Mouse (Mus musculus): Measurements from ENCODE around the gene Cct4. TPM values are rescaled to one million over a fixed set of nuclear protein-coding genes. Genes with fewer than 3 reads are reported as not detected.

The Cct4 gene
- 411 and 432 TPM in 2 replicates for polyA plus RNA-seq (2014; fragmentation: Nextera tagmentation; extraction: Ambion mirVana)

DNA sequence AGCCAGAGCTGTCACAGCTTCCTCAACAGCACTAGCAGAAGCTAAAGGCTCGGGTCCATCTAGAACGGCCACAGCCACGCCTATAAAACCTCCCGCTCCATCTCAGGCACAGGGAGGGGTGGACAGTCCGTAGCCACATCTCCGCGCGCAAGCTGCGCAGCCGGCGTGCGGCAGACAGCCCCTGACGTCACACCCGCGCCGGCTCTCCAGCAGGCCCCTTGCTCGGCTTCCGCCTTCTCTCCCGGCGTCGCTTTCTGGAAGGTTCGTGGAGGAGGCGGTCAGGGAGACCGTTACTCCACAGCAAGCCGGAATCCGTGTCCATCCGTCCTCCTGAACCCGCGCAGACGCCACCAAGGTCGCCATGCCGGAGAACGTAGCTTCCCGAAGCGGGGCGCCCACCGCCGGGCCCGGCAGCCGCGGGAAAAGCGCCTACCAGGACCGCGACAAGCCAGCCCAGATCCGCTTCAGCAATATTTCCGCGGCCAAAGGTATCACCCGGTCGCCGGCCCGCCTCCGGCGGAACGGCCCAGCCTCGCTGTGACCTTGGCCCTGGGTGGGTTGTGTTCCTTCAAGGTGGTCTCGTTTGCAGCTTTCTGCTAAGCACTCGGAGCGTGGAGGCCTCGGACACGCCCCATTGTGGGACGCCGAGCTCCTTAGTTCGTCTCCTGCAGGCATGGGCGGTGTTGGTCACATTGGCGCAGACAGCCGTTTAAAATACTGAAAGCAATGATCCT is at the start of gene Cct4:
Cct4 (plus strand) TSS at position 127 of the 734 bp plus-strand sequence.
- H3K4me1 ChIP-seq (replicated peaks; ENCODE audit: control insufficient read depth, insufficient read depth, low read length) = 0 out of 2 replicates have a peak, but pooled peaks cover 5% of the 10 kb centered on the region
- peaks cover 3% of the 10 kb centered on the region; the same call in 1 of the 2 replicates for H3K36me3 ChIP-seq (ENCODE audit: control insufficient read depth, insufficient read depth, low read length)
- peak within 1 kb of the TSS; percentile 92 for H3K4me2 ChIP-seq (ENCODE audit: low read depth, low read length, severe bottlenecking)
- H3K9ac ChIP-seq (ENCODE audit: low read length) = peak within 1 kb of the TSS; percentile 89
- H3K27me3 ChIP-seq (ENCODE audit: control insufficient read depth, insufficient read depth, low read length) = no peaks in the 10 kb centered on the region
- H3K4me3 ChIP-seq (ENCODE audit: low read depth, low read length) = peak within 1 kb of the TSS; percentile 90
- H3K9me3 ChIP-seq (ENCODE audit: control insufficient read depth, low read length) = no peaks in the 10 kb centered on the region
- under 1% methylated on average over 66 of the region's 66 CpGs for WGBS
- ATAC-seq (replicated peaks; ENCODE audit: low FRiP score) (peak; percentile 99), DNase-seq (ENCODE audit: low spot score) (peak; percentile 96)
- H3K27ac ChIP-seq (ENCODE audit: low read depth, low read length) = peak within 1 kb of the TSS; percentile 90

DNA sequence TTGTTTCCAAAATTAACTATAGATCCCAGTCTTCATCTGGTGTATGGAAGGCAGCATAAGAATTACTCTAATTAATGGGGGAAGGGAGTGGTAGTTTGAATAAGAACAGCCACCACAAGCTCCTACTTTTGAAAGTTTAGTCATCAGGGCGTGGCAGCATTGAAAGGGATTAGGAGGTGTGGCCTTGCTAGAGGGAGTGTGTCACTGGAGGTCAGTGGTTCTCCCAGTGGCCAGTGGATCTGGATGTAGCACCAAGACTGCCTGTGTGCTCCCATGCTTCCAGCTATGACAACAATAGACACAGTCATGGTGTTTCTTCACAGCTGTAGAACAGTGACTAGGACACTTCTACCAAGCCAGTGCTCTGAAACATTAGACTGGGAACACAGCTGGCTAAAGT is 41.2 kb upstream of the Cct4 start:
- no peak overlapping the region for H3K4me3 ChIP-seq (ENCODE audit: low read depth, low read length)
- no peaks in the 10 kb centered on the region for H3K36me3 ChIP-seq (ENCODE audit: control insufficient read depth, insufficient read depth, low read length)
- no peak overlapping the region for H3K27ac ChIP-seq (ENCODE audit: low read depth, low read length)
- H3K27me3 ChIP-seq (ENCODE audit: control insufficient read depth, insufficient read depth, low read length) = no peaks in the 10 kb centered on the region
- no peak for DNase-seq (ENCODE audit: low spot score)
- no peak overlapping the region for H3K4me2 ChIP-seq (ENCODE audit: low read depth, low read length, severe bottlenecking)
- no peak overlapping the region for H3K9ac ChIP-seq (ENCODE audit: low read length)
- H3K9me3 ChIP-seq (ENCODE audit: control insufficient read depth, low read length) = no peaks in the 10 kb centered on the region
- H3K4me1 ChIP-seq (replicated peaks; ENCODE audit: control insufficient read depth, insufficient read depth, low read length) = no peaks in the 10 kb centered on the region
- ATAC-seq (replicated peaks; ENCODE audit: low FRiP score) = no peak
- WGBS = 86% methylated on average over 1 of the region's 1 CpGs

DNA sequence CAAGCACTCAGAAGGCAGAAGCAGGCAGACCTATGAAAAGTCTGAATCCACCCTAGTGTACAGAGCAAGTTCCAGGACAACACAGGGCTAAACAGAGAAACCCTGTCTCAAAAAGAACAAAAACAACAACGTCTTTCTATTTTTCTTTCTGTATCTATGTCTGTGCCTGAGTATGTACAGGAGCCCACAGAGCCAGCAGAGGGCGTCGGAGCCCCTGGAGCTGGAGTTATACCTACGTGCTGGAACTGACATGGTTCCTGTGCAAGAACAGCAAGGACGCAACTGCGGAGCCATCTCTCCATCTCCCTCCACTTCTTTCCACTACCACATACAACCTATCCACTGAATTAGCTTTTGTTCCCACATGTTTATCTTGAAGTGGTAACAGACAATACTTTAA is 40.2 kb upstream of the Cct4 start:
- H3K9me3 ChIP-seq (ENCODE audit: control insufficient read depth, low read length) = no peaks in the 10 kb centered on the region
- ATAC-seq (replicated peaks; ENCODE audit: low FRiP score) (no peak), DNase-seq (ENCODE audit: low spot score) (no peak)
- H3K4me2 ChIP-seq (ENCODE audit: low read depth, low read length, severe bottlenecking) = no peak overlapping the region
- H3K27ac ChIP-seq (ENCODE audit: low read depth, low read length) = no peak overlapping the region
- no peaks in the 10 kb centered on the region for H3K27me3 ChIP-seq (ENCODE audit: control insufficient read depth, insufficient read depth, low read length)
- no peak overlapping the region for H3K9ac ChIP-seq (ENCODE audit: low read length)
- H3K4me1 ChIP-seq (replicated peaks; ENCODE audit: control insufficient read depth, insufficient read depth, low read length) = no peaks in the 10 kb centered on the region
- no peaks in the 10 kb centered on the region for H3K36me3 ChIP-seq (ENCODE audit: control insufficient read depth, insufficient read depth, low read length)
- H3K4me3 ChIP-seq (ENCODE audit: low read depth, low read length) = no peak overlapping the region
- 90% methylated on average over 6 of the region's 6 CpGs for WGBS

DNA sequence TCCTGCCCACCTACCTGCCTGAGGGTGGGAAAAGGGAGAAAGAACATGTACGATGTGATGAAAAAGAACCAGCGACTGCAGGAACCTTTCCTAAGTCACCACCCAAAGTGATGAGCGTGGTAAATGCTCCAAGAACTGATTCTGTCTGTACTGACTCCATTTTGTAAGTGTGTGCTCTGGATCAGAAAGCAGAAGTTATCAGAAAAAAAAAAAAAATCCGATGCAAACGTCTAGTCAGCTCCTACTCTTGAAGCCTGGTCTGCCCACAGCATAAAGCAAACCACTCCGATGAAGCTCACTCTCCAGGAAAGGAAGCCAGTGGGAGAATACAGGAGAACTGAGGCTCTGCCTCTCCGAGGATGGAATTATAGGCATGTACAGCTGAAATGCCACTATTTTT is 37.7 kb upstream of the Cct4 start:
- no peaks in the 10 kb centered on the region for H3K36me3 ChIP-seq (ENCODE audit: control insufficient read depth, insufficient read depth, low read length)
- no peak overlapping the region for H3K4me2 ChIP-seq (ENCODE audit: low read depth, low read length, severe bottlenecking)
- no peaks in the 10 kb centered on the region for H3K27me3 ChIP-seq (ENCODE audit: control insufficient read depth, insufficient read depth, low read length)
- 92% methylated on average over 7 of the region's 7 CpGs for WGBS
- H3K4me1 ChIP-seq (replicated peaks; ENCODE audit: control insufficient read depth, insufficient read depth, low read length) = no peaks in the 10 kb centered on the region
- H3K9ac ChIP-seq (ENCODE audit: low read length) = no peak overlapping the region
- no peak for ATAC-seq (replicated peaks; ENCODE audit: low FRiP score)
- DNase-seq (ENCODE audit: low spot score) = no peak
- no peak overlapping the region for H3K4me3 ChIP-seq (ENCODE audit: low read depth, low read length)
- no peaks in the 10 kb centered on the region for H3K9me3 ChIP-seq (ENCODE audit: control insufficient read depth, low read length)
- H3K27ac ChIP-seq (ENCODE audit: low read depth, low read length) = no peak overlapping the region

DNA sequence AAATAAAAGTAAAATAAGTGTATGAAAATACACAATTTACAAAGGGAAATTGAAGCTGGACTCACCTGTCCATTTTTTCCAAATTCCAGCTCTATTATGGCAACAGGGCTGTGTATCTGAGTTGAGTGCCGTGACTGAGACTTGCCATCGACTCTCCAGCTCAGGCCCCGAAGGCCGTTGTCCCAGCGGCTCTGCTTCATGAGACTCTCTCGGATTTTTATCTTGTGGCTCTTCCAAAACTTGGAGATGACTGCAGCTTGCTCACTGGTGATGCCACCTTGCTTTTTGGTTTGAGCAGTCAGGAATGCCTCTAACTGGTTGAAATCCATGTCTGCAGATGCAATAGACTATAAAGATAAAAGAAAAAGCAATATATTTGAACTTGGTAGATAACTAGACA is 34.0 kb upstream of the Cct4 start:
- ATAC-seq (replicated peaks; ENCODE audit: low FRiP score) (no peak), DNase-seq (ENCODE audit: low spot score) (no peak)
- WGBS = 96% methylated on average over 6 of the region's 6 CpGs
- Histone ChIP-seq H3K4me3 (ENCODE audit: low read depth, low read length) (no peak overlapping the region), H3K27ac (ENCODE audit: low read depth, low read length) (no peak overlapping the region), H3K4me2 (ENCODE audit: low read depth, low read length, severe bottlenecking) (no peak overlapping the region), H3K9me3 (ENCODE audit: control insufficient read depth, low read length) (no peaks in the 10 kb centered on the region), H3K36me3 (ENCODE audit: control insufficient read depth, insufficient read depth, low read length) (no peaks in the 10 kb centered on the region), H3K4me1 (replicated peaks; ENCODE audit: control insufficient read depth, insufficient read depth, low read length) (no peaks in the 10 kb centered on the region), H3K9ac (ENCODE audit: low read length) (no peak overlapping the region), H3K27me3 (ENCODE audit: control insufficient read depth, insufficient read depth, low read length) (no peaks in the 10 kb centered on the region)

DNA sequence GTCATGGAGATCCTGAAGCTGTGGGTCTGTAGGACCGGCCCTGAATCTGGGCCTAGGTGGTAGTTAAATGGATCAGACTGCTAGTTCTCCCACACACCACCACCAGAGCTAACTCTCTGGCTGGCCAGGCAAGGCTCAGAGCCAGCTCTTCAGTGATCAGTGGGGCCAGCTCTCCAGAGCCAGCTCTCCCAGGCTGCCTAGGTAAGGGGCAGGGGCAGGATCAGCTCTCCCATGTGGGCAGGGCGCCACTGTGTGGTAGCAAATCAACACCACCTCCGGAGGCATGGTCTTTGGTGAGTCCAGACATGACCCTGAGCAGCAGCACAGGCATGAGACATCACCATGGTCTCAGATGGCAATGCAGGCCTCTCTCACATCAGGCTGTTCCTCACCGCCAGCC is 33.5 kb upstream of the Cct4 start:
- DNase-seq (ENCODE audit: low spot score) (peak; percentile 56), ATAC-seq (replicated peaks; ENCODE audit: low FRiP score) (0 out of 2 replicates have a peak, but pooled peaks have one; percentile 39)
- Histone ChIP-seq H3K9ac (ENCODE audit: low read length) (no peak overlapping the region), H3K9me3 (ENCODE audit: control insufficient read depth, low read length) (no peaks in the 10 kb centered on the region), H3K36me3 (ENCODE audit: control insufficient read depth, insufficient read depth, low read length) (no peaks in the 10 kb centered on the region), H3K4me3 (ENCODE audit: low read depth, low read length) (no peak overlapping the region), H3K4me1 (replicated peaks; ENCODE audit: control insufficient read depth, insufficient read depth, low read length) (no peaks in the 10 kb centered on the region), H3K27me3 (ENCODE audit: control insufficient read depth, insufficient read depth, low read length) (no peaks in the 10 kb centered on the region), H3K27ac (ENCODE audit: low read depth, low read length) (no peak overlapping the region), H3K4me2 (ENCODE audit: low read depth, low read length, severe bottlenecking) (no peak overlapping the region)
- WGBS = 69% methylated on average over 4 of the region's 4 CpGs

DNA sequence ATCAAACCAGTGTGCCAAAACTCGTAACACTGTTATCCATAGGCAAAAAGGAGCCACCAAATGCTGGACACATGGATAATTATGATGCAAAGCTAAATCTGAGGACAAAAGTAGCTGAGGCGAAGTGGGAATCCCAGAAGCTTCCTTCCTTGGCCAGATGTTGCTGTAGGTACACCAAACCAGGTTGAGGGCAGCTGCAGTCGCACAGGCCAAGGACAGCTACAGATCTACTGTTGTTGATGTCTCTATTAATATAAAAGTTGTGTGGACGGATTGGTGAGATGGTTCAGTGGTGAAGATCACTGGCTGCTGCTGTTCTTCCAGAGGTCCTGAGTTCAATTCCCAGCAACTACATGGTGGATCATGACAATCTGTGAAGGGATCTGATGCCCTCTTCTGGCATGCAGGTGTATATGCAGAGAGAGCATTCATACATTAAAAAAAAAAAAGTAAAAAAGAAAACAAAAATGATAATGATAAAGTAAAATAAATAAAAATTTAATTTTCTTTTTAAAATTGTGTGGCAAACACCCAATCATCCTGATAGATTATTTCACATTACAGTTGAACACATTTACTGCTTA is 32.4 kb upstream of the Cct4 start:
- no peak overlapping the region for H3K4me3 ChIP-seq (ENCODE audit: low read depth, low read length)
- H3K4me2 ChIP-seq (ENCODE audit: low read depth, low read length, severe bottlenecking) = no peak overlapping the region
- H3K9ac ChIP-seq (ENCODE audit: low read length) = no peak overlapping the region
- no peak overlapping the region for H3K27ac ChIP-seq (ENCODE audit: low read depth, low read length)
- H3K27me3 ChIP-seq (ENCODE audit: control insufficient read depth, insufficient read depth, low read length) = no peaks in the 10 kb centered on the region
- ATAC-seq (replicated peaks; ENCODE audit: low FRiP score) = no peak
- H3K36me3 ChIP-seq (ENCODE audit: control insufficient read depth, insufficient read depth, low read length) = no peaks in the 10 kb centered on the region
- DNase-seq (ENCODE audit: low spot score) = no peak
- no peaks in the 10 kb centered on the region for H3K4me1 ChIP-seq (replicated peaks; ENCODE audit: control insufficient read depth, insufficient read depth, low read length)
- no peaks in the 10 kb centered on the region for H3K9me3 ChIP-seq (ENCODE audit: control insufficient read depth, low read length)
- WGBS = 91% methylated on average over 4 of the region's 4 CpGs

DNA sequence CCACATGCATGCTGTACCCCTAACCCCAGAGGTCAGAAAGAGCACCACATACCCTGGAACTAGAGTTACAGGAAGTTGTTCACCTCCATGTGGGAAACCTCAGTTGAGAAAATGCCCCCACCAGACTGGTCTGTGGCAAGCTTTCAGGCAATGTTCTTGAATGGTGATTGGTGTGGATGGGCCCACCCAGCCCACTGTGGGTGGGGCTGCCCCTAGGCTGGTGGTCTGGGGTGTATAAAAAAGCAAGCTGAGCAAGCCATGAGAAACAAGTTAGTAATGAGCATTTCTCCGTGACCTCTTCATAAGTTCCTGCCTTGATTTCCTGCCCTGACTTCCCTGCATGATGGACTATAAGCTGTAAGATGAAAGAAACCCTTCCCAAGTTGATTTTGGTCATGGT is 28.2 kb upstream of the Cct4 start:
- Histone ChIP-seq H3K9ac (ENCODE audit: low read length) (no peak overlapping the region), H3K4me1 (replicated peaks; ENCODE audit: control insufficient read depth, insufficient read depth, low read length) (no peaks in the 10 kb centered on the region), H3K4me3 (ENCODE audit: low read depth, low read length) (no peak overlapping the region), H3K4me2 (ENCODE audit: low read depth, low read length, severe bottlenecking) (no peak overlapping the region), H3K9me3 (ENCODE audit: control insufficient read depth, low read length) (peaks cover 2% of the 10 kb centered on the region; the same call in 1 of the 2 replicates), H3K36me3 (ENCODE audit: control insufficient read depth, insufficient read depth, low read length) (no peaks in the 10 kb centered on the region), H3K27me3 (ENCODE audit: control insufficient read depth, insufficient read depth, low read length) (no peaks in the 10 kb centered on the region), H3K27ac (ENCODE audit: low read depth, low read length) (no peak overlapping the region)
- WGBS = 87% methylated on average over 1 of the region's 1 CpGs
- no peak for DNase-seq (ENCODE audit: low spot score)
- ATAC-seq (replicated peaks; ENCODE audit: low FRiP score) = no peak

DNA sequence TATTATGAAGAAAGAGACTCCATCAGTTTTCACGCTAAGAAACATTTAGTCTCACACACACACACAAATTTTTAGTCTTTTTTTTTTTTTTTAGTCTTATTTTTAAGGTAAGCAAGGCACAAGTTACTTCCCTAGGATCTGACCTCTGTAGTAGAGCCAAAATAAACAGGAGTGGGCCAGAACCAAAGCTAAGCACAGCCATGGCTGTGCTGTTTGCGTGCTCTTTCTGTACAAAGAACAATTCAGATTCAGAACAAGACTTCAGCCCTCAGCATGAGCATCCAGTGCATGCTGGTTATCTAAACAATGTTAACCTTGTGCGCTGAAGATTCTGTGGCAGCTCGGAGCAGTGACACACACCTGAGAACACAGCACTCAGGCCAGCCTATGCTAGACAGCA is 25.9 kb upstream of the Cct4 start:
- no peak for ATAC-seq (replicated peaks; ENCODE audit: low FRiP score)
- no peak for DNase-seq (ENCODE audit: low spot score)
- WGBS = 89% methylated on average over 4 of the region's 4 CpGs

More for the DNA sequence above, 25.9 kb upstream of the Cct4 start:
- H3K4me2 ChIP-seq (ENCODE audit: low read depth, low read length, severe bottlenecking) = no peak overlapping the region
- peaks cover 2% of the 10 kb centered on the region; the same call in 1 of the 2 replicates for H3K9me3 ChIP-seq (ENCODE audit: control insufficient read depth, low read length)
- H3K9ac ChIP-seq (ENCODE audit: low read length) = no peak overlapping the region
- no peak overlapping the region for H3K4me3 ChIP-seq (ENCODE audit: low read depth, low read length)
- no peaks in the 10 kb centered on the region for H3K36me3 ChIP-seq (ENCODE audit: control insufficient read depth, insufficient read depth, low read length)
- H3K27me3 ChIP-seq (ENCODE audit: control insufficient read depth, insufficient read depth, low read length) = no peaks in the 10 kb centered on the region
- no peaks in the 10 kb centered on the region for H3K4me1 ChIP-seq (replicated peaks; ENCODE audit: control insufficient read depth, insufficient read depth, low read length)
- no peak overlapping the region for H3K27ac ChIP-seq (ENCODE audit: low read depth, low read length)
